Mouse (Mus musculus) retina, embryonic 14.5 days (tissue): ENCODE data around the gene Gpc6.

Experiments used
- DNase-seq: peaks from one replicate; pipeline ENCODE4 v3.0.0-alpha.2; 2015; ENCODE audit warnings: low spot score

The Gpc6 gene

GRCm38 (mm10) chr14:116924876-116925601 is at the start of gene Gpc6:
Gene Gpc6, plus strand, starts transcription at chr14:116925315.
- peak; percentile 94 for DNase-seq

GRCm38 (mm10) chr14:116882480-116883044 is 42.6 kb upstream of the Gpc6 start:
- DNase-seq = no peak

GRCm38 (mm10) chr14:116894316-116894715 is 30.8 kb upstream of the Gpc6 start:
- no peak for DNase-seq

- DNase-seq = no peak
Observed at GRCm38 (mm10) chr14:116897971-116898370, 27.1 kb upstream of the Gpc6 start.

GRCm38 (mm10) chr14:116911768-116912167 is 13.3 kb upstream of the Gpc6 start:
- no peak for DNase-seq

GRCm38 (mm10) chr14:116916874-116917273 is 8.2 kb upstream of the Gpc6 start:
- DNase-seq = no peak

GRCm38 (mm10) chr14:116924266-116924665 is 849 bp upstream of the Gpc6 start:
- DNase-seq = no peak

GRCm38 (mm10) chr14:116925691-116926403 is 732 bp downstream of the Gpc6 start:
- DNase-seq = peak; percentile 70

GRCm38 (mm10) chr14:116926404-116927171 is 1.5 kb downstream of the Gpc6 start:
- DNase-seq = peak; percentile 85

GRCm38 (mm10) chr14:116927341-116928315 is 2.5 kb downstream of the Gpc6 start:
- peak; percentile 47 for DNase-seq

GRCm38 (mm10) chr14:116928395-116928794 is 3.3 kb downstream of the Gpc6 start:
- no peak for DNase-seq

GRCm38 (mm10) chr14:116928796-116929529 is 3.8 kb downstream of the Gpc6 start:
- DNase-seq = no peak

- no peak for DNase-seq
Observed at GRCm38 (mm10) chr14:116933825-116934224, 8.7 kb downstream of the Gpc6 start.

- peak; percentile 69 for DNase-seq
Observed at GRCm38 (mm10) chr14:116937910-116938560, 12.9 kb downstream of the Gpc6 start.

- DNase-seq = no peak
Observed at GRCm38 (mm10) chr14:116938735-116939134, 13.6 kb downstream of the Gpc6 start.

GRCm38 (mm10) chr14:116939561-116939960 is 14.4 kb downstream of the Gpc6 start:
- DNase-seq = no peak

GRCm38 (mm10) chr14:116941772-116942171 is 16.7 kb downstream of the Gpc6 start:
- no peak for DNase-seq

- no peak for DNase-seq
Observed at GRCm38 (mm10) chr14:116943751-116944150, 18.6 kb downstream of the Gpc6 start.

GRCm38 (mm10) chr14:116945975-116946374 is 20.9 kb downstream of the Gpc6 start:
- no peak for DNase-seq

GRCm38 (mm10) chr14:116947461-116947860 is 22.3 kb downstream of the Gpc6 start:
- no peak for DNase-seq
